Mouse (Mus musculus) limb, embryonic 14.5 days (tissue): ENCODE data around the gene Atf2. TPM values are rescaled to one million over a fixed set of nuclear protein-coding genes. Genes with fewer than 3 reads are reported as not detected.
A peak's percentile ranks its signal among the peaks of the same experiment; 100 is the strongest.

ENCODE experiments used
- ATAC-seq: fragments of 200-750 bp; cut with Nextera tagmentation; 2 replicates; pipeline ENCODE4 v1.8.0; 2017; ENCODE audit warnings: low read depth, moderate number of reproducible peaks, moderate TSS enrichment; ENCODE audit not compliant: low FRiP score
- DNase-seq: peaks from one replicate; pipeline ENCODE4 v3.0.0-alpha.2; 2015; ENCODE audit warnings: low spot score
- H3K27ac ChIP-seq: fragments of 300-500 bp; sonication (generic); replicated peaks from 2 replicates; pipeline ENCODE4 v1.5.1; 2014; ENCODE audit warnings: low read depth, mild to moderate bottlenecking, low read length, moderate library complexity, mixed read lengths
- H3K27me3 ChIP-seq: fragments of 300-500 bp; sonication (generic); 2 replicates; pipeline ENCODE4 v1.6.1; 2014; ENCODE audit warnings: low read length, mixed read lengths; ENCODE audit not compliant: control insufficient read depth, insufficient read depth
- H3K36me3 ChIP-seq: fragments of 300-500 bp; sonication (generic); 2 replicates; pipeline ENCODE4 v1.6.1; 2014; ENCODE audit warnings: mild to moderate bottlenecking, low read length, moderate library complexity, mixed read lengths; ENCODE audit not compliant: control insufficient read depth, insufficient read depth
- H3K4me1 ChIP-seq: fragments of 300-500 bp; sonication (generic); 2 replicates; pipeline ENCODE4 v1.6.1; 2014; ENCODE audit warnings: antibody characterized with exemption, low read length, mixed read lengths; ENCODE audit not compliant: control insufficient read depth, insufficient read depth
- H3K4me2 ChIP-seq: fragments of 300-500 bp; sonication (generic); replicated peaks from 2 replicates; pipeline ENCODE4 v1.6.1; 2014; ENCODE audit warnings: low read depth, mild to moderate bottlenecking, low read length, moderate library complexity; ENCODE audit not compliant: severe bottlenecking
- H3K4me3 ChIP-seq: fragments of 300-500 bp; sonication (generic); replicated peaks from 2 replicates; pipeline ENCODE4 v1.5.1; 2014; ENCODE audit warnings: low read length
- H3K9ac ChIP-seq: fragments of 300-500 bp; sonication (generic); 2 replicates; pipeline ENCODE4 v1.6.1; 2014; ENCODE audit warnings: mild to moderate bottlenecking, low read depth, low read length, moderate library complexity; ENCODE audit not compliant: severe bottlenecking
- H3K9me3 ChIP-seq: fragments of 300-500 bp; sonication (generic); 2 replicates; pipeline ENCODE4 v1.6.1; 2016; ENCODE audit warnings: low read length; ENCODE audit not compliant: control insufficient read depth
- POLR2A ChIP-seq: fragments of 200-500 bp; IDR thresholded peaks from 2 replicates; pipeline ENCODE4 v1.8.0; 2012; ENCODE audit warnings: inconsistent platforms, mild to moderate bottlenecking, moderate library complexity, borderline replicate concordance; ENCODE audit not compliant: insufficient read depth, insufficient read length; ENCODE audit errors: extremely low read depth
- WGBS: fragments of 180-500 bp; shearing (Covaris S2); extraction: QIAGEN DNeasy Blood & Tissue Kit; methylation state at CpG from one replicate; pipeline ENCODE4 v1.1.7; 2014; 5-methylcytosine and 5-hydroxymethylcytosine counted together
- polyA plus RNA-seq, 2 experiments: library from polyadenylated mRNA; depleted of rRNA in 1 of 2; stranded (reverse) in 1 of 2; unstranded in 1 of 2; fragments of >200 nt; fragmentation: Nextera tagmentation in 1 of 2; extraction: Ambion mirVana in 1 of 2; gene quantifications; 2 replicates each; pipeline versions ENCODE4 v1.2.1 to v1.2.3; 2012 to 2014

The Atf2 gene
- polyA plus RNA-seq, 2 experiments = 30.2 to 55.3 TPM

DNA sequence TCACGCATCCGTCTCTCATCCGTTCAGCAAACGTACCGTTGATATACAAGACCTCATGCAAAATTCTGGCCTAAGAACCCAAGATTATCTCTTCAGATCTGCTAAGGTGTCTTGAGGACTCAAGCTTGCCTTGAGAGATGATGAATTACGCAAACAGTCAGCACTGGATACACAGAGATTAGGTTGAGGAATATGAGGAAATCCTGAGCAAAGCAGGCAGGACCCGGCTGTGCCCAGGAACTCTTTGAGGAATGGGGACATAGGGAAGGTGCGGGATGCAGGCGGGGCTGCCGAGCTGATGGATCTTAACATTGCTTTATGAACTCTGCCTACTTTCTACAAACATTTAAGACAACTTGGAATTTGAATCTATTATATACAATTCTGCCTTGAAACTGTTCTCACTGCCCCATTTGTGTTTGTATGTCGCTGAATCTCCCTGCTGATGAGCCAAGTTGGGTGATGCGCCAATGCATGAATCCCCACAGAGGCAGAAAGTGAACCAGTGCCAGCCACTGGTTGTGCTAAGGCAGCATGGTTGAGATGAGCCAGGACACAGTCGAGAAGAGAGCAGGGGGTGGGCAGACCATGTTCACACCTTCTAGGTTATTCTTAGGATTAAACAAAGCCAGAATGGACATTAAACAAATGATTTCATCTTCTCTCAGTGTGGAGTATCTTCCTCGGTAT lies 112.0 kb downstream of the Atf2 start:
- no peak overlapping the region for H3K4me3 ChIP-seq
- H3K27ac ChIP-seq = no peak overlapping the region
- H3K9ac ChIP-seq = no peak overlapping the region
- H3K4me2 ChIP-seq = no peak overlapping the region
- H3K9me3 ChIP-seq = no peaks in the 10 kb centered on the region
- no peaks in the 10 kb centered on the region for H3K27me3 ChIP-seq
- WGBS = 88% methylated on average over 14 of the region's 14 CpGs
- ATAC-seq (no peak), DNase-seq (no peak)
- TF ChIP-seq POLR2A = no peak
- 0 out of 2 replicates have a peak, but pooled peaks cover 6% of the 10 kb centered on the region for H3K4me1 ChIP-seq
- H3K36me3 ChIP-seq = no peaks in the 10 kb centered on the region

- 44% methylated on average over 7 of the region's 7 CpGs for WGBS
- H3K4me2 ChIP-seq = no peak overlapping the region
- DNase-seq (no peak), ATAC-seq (no peak)
- H3K27me3 ChIP-seq = no peaks in the 10 kb centered on the region
- no peaks in the 10 kb centered on the region for H3K36me3 ChIP-seq
- H3K4me3 ChIP-seq = no peak overlapping the region
- H3K27ac ChIP-seq = no peak overlapping the region
- H3K9ac ChIP-seq = no peak overlapping the region
- H3K9me3 ChIP-seq = no peaks in the 10 kb centered on the region
- no peak for TF ChIP-seq POLR2A
- H3K4me1 ChIP-seq = 0 out of 2 replicates have a peak, but pooled peaks cover 7% of the 10 kb centered on the region
Measured at GRCm38 (mm10) chr2:73779796-73780195, 112.6 kb downstream of the Atf2 start.

DNA sequence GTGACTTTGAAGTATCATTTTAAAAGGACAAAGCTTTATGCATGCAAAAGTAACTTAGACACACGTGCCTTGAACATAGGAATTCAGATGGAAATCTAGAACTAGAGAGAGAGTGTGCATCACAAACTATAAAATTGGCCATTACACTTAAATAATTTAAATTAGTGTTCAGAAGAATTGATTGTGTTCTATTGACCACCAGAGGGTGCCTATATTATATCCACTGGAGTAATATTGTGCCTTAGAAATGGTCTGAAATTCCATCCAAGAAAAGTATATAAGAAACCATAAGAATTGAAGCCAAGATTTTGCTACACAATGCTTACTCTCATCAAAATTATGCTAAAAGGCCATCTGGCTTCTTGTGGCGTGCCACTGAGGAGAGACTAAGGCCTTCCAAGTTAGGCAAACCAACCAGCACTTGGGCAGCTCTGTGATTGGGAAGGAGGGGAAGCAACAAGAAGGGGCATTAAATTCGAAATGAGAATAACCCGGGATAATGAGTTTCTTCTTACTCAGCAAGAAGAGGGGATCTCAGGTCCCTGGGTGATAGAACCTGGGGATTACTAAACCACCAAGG lies 113.3 kb downstream of the Atf2 start:
- Histone ChIP-seq H3K9me3 (no peaks in the 10 kb centered on the region), H3K36me3 (no peaks in the 10 kb centered on the region), H3K4me1 (0 out of 2 replicates have a peak, but pooled peaks cover 9% of the 10 kb centered on the region), H3K9ac (no peak overlapping the region), H3K27me3 (no peaks in the 10 kb centered on the region), H3K4me3 (no peak overlapping the region), H3K4me2 (no peak overlapping the region), H3K27ac (no peak overlapping the region)
- TF ChIP-seq POLR2A = no peak
- WGBS = 64% methylated on average over 4 of the region's 4 CpGs
- no peak for ATAC-seq
- no peak for DNase-seq

- Histone ChIP-seq H3K9me3 (no peaks in the 10 kb centered on the region), H3K4me3 (no peak overlapping the region), H3K27ac (no peak overlapping the region), H3K9ac (no peak overlapping the region), H3K36me3 (no peaks in the 10 kb centered on the region), H3K4me2 (no peak overlapping the region), H3K27me3 (no peaks in the 10 kb centered on the region), H3K4me1 (0 out of 2 replicates have a peak, but pooled peaks cover 10% of the 10 kb centered on the region)
- 9% methylated on average over 4 of the region's 4 CpGs for WGBS
- ATAC-seq = no peak
- no peak for TF ChIP-seq POLR2A
- DNase-seq = no peak
Measured at GRCm38 (mm10) chr2:73776936-73777335, 115.5 kb downstream of the Atf2 start.

DNA sequence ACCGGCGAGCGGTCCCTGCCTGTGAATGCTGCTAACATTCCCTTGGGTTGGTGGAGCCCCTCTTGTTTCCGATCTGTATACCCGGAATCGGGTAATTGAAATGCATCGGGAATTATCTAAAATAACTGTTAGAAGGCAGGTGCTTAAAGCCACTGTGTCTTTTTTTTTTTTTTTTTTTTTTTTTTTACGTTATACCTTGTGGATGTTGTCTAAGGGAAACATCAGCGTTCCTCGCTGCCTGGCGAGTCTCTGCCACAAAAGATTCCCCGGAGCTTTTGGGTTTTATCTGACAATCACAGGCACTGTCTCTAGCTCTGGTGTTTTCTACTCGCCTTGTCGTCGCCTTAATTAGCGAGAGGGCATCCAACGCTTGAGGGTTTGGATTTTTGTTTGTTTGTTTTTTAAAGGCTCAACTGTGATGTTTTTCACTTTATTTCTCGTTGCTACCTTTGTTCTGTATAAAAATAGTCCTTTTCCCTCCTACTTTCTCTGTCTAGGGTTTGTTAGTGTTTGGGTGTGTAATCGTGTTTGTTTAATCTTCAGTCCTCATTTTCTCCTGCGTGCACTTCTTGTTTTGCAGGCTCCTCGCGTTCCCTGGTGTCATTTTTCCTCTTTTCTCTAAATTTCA lies 116.6 kb downstream of the Atf2 start:
- H3K27ac ChIP-seq = no peak overlapping the region

More for the DNA sequence above, 116.6 kb downstream of the Atf2 start:
- Histone ChIP-seq H3K36me3 (no peaks in the 10 kb centered on the region), H3K27me3 (no peaks in the 10 kb centered on the region), H3K4me1 (0 out of 2 replicates have a peak, but pooled peaks cover 10% of the 10 kb centered on the region), H3K4me2 (peak overlapping the region; percentile 84), H3K4me3 (peak overlapping the region; percentile 73), H3K9me3 (no peaks in the 10 kb centered on the region), H3K9ac (peak overlapping the region; percentile 84)
- WGBS = 1% methylated on average over 22 of the region's 22 CpGs
- ATAC-seq = no peak
- DNase-seq = no peak
- TF ChIP-seq POLR2A = no peak
